Mouse (Mus musculus) limb, embryonic 13.5 days (tissue): Measurements from ENCODE around the gene Il12b. TPM values are rescaled to one million over a fixed set of nuclear protein-coding genes. Genes with fewer than 3 reads are reported as not detected.

Source experiments
- ATAC-seq: fragments of 200-750 bp; cut with Nextera tagmentation; 2 replicates; pipeline ENCODE4 v1.8.0; 2017; ENCODE audit warnings: low read depth, moderate number of reproducible peaks, moderate TSS enrichment; ENCODE audit not compliant: low FRiP score
- H3K27ac ChIP-seq: fragments of 300-500 bp; sonication (generic); 2 replicates; pipeline ENCODE4 v1.5.1; 2015; ENCODE audit warnings: inconsistent platforms, mild to moderate bottlenecking, moderate library complexity
- H3K27me3 ChIP-seq: fragments of 300-500 bp; sonication (generic); 2 replicates; pipeline ENCODE4 v1.6.1; 2015; ENCODE audit warnings: mild to moderate bottlenecking, inconsistent platforms
- H3K36me3 ChIP-seq: fragments of 300-500 bp; sonication (generic); 2 replicates; pipeline ENCODE4 v1.6.1; 2015; ENCODE audit warnings: inconsistent platforms, mild to moderate bottlenecking, moderate library complexity
- H3K4me1 ChIP-seq: fragments of 300-500 bp; sonication (generic); 2 replicates; pipeline ENCODE4 v1.6.1; 2015; ENCODE audit warnings: inconsistent platforms
- H3K4me2 ChIP-seq: fragments of 300-500 bp; sonication (generic); replicated peaks from 2 replicates; pipeline ENCODE4 v1.6.1; 2015; ENCODE audit warnings: inconsistent platforms, mild to moderate bottlenecking, moderate library complexity
- H3K4me3 ChIP-seq: fragments of 300-500 bp; sonication (generic); 2 replicates; pipeline ENCODE4 v1.5.1; 2015; ENCODE audit warnings: moderate library complexity, mild to moderate bottlenecking, inconsistent platforms
- H3K9ac ChIP-seq: fragments of 300-500 bp; sonication (generic); 2 replicates; pipeline ENCODE4 v1.6.1; 2015; ENCODE audit warnings: mild to moderate bottlenecking, inconsistent platforms
- H3K9me3 ChIP-seq: fragments of 300-500 bp; sonication (generic); 2 replicates; pipeline ENCODE4 v1.6.1; 2016; ENCODE audit warnings: inconsistent platforms
- WGBS: fragments of 180-500 bp; shearing (Covaris S2); methylation state at CpG from one replicate; pipeline ENCODE4 v1.1.7; 2015; 5-methylcytosine and 5-hydroxymethylcytosine counted together
- polyA plus RNA-seq: library from polyadenylated mRNA; unstranded; fragments of >200 nt; fragmentation: Nextera tagmentation; extraction: Ambion mirVana; gene quantifications from 2 replicates; pipeline ENCODE4 v1.2.1, GENCODE M21; 2015

Il12b gene
- polyA plus RNA-seq, 1 experiment from 2014 or later: 0.13 TPM

DNA sequence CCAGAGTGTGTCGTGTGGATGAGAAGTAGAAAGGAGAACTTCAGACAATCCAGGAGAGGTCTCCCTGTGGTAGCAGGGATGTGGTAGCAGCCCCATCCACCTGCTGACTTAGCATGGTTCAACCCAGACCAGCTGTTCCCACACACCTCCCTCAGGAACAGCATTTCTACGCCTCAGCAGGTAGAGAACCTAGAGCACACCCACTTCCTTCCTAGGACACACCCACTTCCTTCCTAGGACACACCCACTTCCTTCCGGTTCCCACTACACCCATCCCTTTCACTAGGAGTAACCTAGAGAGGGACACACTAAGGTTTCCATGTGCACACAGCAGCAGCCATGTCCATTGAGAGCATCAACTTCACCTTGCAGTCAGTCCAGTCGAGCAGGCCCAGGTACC lies 4.5 kb upstream of the Il12b start:
- Histone ChIP-seq H3K4me2 (no peak overlapping the region), H3K4me1 (peaks cover 10% of the 10 kb centered on the region; the same call in 1 of the 2 replicates), H3K4me3 (no peak overlapping the region), H3K9me3 (no peaks in the 10 kb centered on the region), H3K27me3 (peaks cover 8% of the 10 kb centered on the region), H3K36me3 (no peaks in the 10 kb centered on the region), H3K9ac (no peak overlapping the region), H3K27ac (no peak overlapping the region)
- 86% methylated on average over 4 of the region's 4 CpGs for WGBS
- no peak for ATAC-seq

DNA sequence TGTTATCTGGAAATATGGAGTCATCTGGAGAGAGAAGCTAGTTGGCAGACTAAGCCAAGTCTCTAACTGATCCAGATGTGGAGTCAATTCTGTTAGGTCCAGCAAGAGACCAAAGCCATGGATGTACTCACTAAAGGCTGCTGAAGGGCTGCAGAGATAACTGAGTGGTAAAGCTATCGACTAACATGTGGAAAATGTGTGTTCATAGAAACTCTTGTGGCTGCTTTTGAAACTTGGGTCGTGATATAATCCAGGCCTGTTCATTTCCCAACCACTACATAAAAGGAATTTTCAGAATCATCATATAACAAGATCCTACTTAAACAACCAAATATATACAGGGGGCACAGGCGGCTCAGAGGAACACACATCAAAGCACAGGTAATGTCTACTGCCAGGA lies 2.3 kb upstream of the Il12b start:
- H3K27me3 ChIP-seq: peaks cover 10% of the 10 kb centered on the region
- H3K27ac ChIP-seq: no peak overlapping the region
- H3K4me1 ChIP-seq: peaks cover 13% of the 10 kb centered on the region; the same call in 1 of the 2 replicates
- no peaks in the 10 kb centered on the region for H3K9me3 ChIP-seq
- no peak overlapping the region for H3K4me3 ChIP-seq
- no peak for ATAC-seq
- no peak overlapping the region for H3K4me2 ChIP-seq
- no peak overlapping the region for H3K9ac ChIP-seq
- WGBS: 70% methylated on average over 3 of the region's 3 CpGs
- no peaks in the 10 kb centered on the region for H3K36me3 ChIP-seq

DNA sequence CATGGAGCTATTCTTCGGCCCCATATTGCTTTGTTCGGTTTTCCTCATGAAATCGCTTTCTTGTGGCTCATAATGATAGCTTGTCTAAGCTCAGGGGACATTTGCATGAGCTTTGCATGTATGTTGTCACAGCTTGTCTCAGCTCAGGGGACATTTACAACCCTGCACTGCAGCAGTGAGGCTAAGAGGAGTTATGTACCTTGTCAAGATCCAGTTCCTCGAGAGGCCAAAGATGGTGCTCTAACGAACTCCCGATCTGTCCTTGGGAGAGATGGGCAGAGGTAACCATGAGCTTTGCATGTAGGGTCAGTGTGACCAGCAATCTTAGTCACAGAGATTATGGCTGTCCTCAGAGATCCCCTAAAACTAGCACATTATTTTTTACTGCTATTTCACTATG lies 1.5 kb upstream of the Il12b start:
- 72% methylated on average over 6 of the region's 6 CpGs for WGBS
- Histone ChIP-seq H3K4me3 (no peak overlapping the region), H3K4me1 (peaks cover 13% of the 10 kb centered on the region; the same call in 1 of the 2 replicates), H3K4me2 (peak overlapping the region; percentile 69), H3K9me3 (no peaks in the 10 kb centered on the region), H3K27ac (no peak overlapping the region), H3K9ac (no peak overlapping the region), H3K27me3 (peaks cover 10% of the 10 kb centered on the region), H3K36me3 (no peaks in the 10 kb centered on the region)
- no peak for ATAC-seq

DNA sequence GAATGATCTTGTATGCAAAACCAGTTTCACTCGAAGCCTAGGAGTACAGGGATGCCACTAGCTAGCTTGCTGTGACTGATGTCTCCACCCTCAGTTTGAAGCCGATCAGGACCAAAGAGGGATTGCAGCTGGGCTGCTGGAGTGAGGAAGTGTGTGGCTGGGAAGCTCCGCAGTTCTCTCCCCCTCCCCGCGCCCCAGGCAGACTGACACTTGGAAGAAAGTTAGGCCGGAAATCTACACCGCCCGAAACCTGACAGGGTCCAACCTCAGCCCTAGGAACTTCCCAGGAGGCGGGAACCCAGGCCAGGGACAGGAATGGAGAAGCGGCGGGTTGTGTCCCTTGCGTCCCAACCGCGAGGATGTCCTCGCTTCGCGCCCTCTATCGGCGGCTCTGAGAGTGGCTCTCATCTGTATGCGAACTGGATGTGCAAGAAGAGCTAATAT lies 1.1 kb upstream of the Il12b start:
- peaks cover 10% of the 10 kb centered on the region for H3K27me3 ChIP-seq
- ATAC-seq: peak; percentile 67; the same call in 1 of the 2 replicates
- WGBS: 2% methylated on average over 20 of the region's 20 CpGs

DNA sequence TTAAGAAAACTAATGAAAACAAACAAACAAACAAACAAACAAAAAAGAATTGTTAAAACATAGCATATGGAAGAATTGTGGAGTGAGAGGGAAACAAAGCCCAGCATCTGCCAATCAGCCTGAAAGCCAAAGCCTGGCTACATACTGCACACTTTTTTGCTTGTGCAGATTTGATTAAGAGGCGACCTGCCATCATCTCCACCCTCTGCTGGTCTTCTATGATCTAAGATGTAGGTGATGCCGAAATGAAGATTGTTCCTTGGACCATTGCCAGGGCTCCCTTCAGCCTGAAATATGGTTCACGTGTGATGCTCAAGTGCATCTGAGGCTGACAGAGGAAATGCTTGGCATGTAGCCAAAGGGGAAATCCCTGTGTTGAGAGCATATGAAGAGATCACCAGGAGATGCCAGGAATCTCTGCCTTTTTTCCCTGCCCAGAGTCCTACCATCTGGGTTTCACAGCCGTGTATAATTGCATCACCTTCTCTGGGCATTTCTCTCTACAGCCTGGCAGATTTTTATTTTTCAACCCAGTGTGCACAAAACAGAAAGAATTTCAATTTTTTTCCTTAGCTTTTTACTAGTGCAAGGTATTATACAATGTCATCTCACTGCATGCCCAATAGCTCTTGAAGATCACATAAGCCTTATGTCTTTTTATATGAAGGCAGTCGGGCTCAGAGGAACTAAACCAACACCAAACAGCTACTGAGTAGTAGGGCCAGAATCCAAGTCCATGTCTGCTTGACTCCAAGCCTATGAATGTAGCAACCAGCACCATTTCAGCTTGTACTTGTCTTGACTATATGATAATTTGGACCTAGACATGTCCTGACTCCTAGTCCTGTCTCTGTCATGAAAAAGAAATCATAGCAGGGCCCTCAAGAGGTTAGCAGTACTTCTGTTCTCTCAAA lies 2.0 kb downstream of the Il12b start:
- Histone ChIP-seq H3K27ac (no peak overlapping the region), H3K36me3 (no peaks in the 10 kb centered on the region), H3K27me3 (peaks cover 10% of the 10 kb centered on the region), H3K4me1 (peaks cover 13% of the 10 kb centered on the region; the same call in 1 of the 2 replicates), H3K4me2 (no peak overlapping the region), H3K9me3 (no peaks in the 10 kb centered on the region), H3K9ac (no peak overlapping the region), H3K4me3 (no peak overlapping the region)
- ATAC-seq: no peak
- WGBS: 60% methylated on average over 5 of the region's 5 CpGs

More for the DNA sequence above, 1.1 kb upstream of the Il12b start:
- Histone ChIP-seq H3K4me1 (peaks cover 13% of the 10 kb centered on the region; the same call in 1 of the 2 replicates), H3K4me3 (peak overlapping the region; percentile 43), H3K4me2 (peak overlapping the region; percentile 69), H3K27ac (no peak overlapping the region), H3K9ac (peak overlapping the region; percentile 63; the same call in 1 of the 2 replicates), H3K9me3 (no peaks in the 10 kb centered on the region), H3K36me3 (no peaks in the 10 kb centered on the region)

DNA sequence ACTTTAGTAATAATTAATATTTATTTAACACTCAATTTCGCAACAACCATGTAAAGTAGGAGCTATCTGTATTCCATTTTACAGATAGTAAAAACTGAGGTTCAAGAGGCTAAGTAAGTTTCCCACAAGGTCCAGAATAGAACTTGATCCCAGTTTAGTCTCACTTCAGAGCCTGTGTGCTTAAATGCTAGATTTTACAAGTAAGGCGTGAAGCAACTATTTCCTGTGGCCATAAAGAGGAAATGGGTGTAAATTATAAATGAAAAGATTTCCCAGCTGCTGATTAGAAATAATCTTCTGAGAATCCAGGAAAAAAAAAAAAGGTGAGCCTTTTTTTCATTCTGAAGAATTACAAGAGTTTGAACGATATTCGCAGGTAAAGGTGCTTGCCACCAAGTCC lies 5.2 kb downstream of the Il12b start:
- 80% methylated on average over 4 of the region's 4 CpGs for WGBS
- H3K4me3 ChIP-seq: no peak overlapping the region
- H3K27me3 ChIP-seq: peaks cover 5% of the 10 kb centered on the region
- H3K9me3 ChIP-seq: no peaks in the 10 kb centered on the region
- no peak overlapping the region for H3K27ac ChIP-seq
- H3K36me3 ChIP-seq: no peaks in the 10 kb centered on the region
- no peak overlapping the region for H3K9ac ChIP-seq
- peaks cover 12% of the 10 kb centered on the region; the same call in 1 of the 2 replicates for H3K4me1 ChIP-seq
- H3K4me2 ChIP-seq: no peak overlapping the region
- ATAC-seq: no peak

DNA sequence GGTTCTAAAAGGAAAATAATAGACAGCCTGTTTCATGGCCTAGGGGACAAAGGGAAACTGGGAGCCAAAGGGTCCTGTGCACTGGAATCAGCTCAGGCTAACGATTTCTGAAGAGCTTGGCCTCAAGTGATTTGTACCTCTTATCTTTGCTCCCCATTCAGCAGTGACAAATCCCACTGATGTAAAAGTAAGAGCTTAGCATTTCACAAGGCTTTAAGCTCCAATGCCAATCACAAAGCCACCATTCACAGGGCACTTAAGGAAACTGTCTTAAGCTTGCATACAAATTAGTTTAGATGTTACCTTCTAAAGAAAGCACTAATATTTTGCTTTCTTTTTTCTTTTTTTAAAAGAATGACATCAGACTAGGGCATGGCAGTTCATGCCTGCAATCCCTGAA lies 6.1 kb downstream of the Il12b start:
- WGBS: 12% methylated on average over 1 of the region's 1 CpGs
- no peak overlapping the region for H3K4me2 ChIP-seq
- ATAC-seq: no peak
- H3K36me3 ChIP-seq: no peaks in the 10 kb centered on the region
- no peak overlapping the region for H3K9ac ChIP-seq
- peaks cover 12% of the 10 kb centered on the region; the same call in 1 of the 2 replicates for H3K4me1 ChIP-seq
- no peak overlapping the region for H3K27ac ChIP-seq
- H3K9me3 ChIP-seq: no peaks in the 10 kb centered on the region
- H3K27me3 ChIP-seq: 0 out of 2 replicates have a peak, but pooled peaks cover 7% of the 10 kb centered on the region
- no peak overlapping the region for H3K4me3 ChIP-seq

DNA sequence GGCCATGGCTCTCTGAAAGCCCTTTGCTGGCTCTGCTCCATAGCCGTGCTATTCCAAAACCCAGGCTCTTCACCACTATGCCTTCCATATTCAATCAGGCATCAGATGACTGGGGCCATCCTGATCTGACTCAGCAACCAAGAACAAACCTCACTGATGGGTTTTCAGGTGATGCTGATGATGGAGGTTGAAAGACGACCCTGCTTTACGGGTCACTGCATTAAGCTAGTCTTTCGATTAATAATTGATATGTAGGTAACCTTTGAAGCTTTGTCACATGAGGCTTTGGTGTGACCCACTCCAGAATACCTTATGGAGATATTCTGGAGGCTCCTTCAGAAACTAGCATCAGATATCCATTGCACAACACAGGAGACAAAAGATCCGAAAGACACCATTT lies 6.6 kb downstream of the Il12b start:
- no peaks in the 10 kb centered on the region for H3K9me3 ChIP-seq
- no peak for ATAC-seq
- no peak overlapping the region for H3K9ac ChIP-seq
- no peaks in the 10 kb centered on the region for H3K36me3 ChIP-seq
- H3K27ac ChIP-seq: no peak overlapping the region
- 0 out of 2 replicates have a peak, but pooled peaks cover 5% of the 10 kb centered on the region for H3K27me3 ChIP-seq
- peaks cover 12% of the 10 kb centered on the region; the same call in 1 of the 2 replicates for H3K4me1 ChIP-seq
- H3K4me3 ChIP-seq: no peak overlapping the region
- no peak overlapping the region for H3K4me2 ChIP-seq
- WGBS: 72% methylated on average over 5 of the region's 5 CpGs

DNA sequence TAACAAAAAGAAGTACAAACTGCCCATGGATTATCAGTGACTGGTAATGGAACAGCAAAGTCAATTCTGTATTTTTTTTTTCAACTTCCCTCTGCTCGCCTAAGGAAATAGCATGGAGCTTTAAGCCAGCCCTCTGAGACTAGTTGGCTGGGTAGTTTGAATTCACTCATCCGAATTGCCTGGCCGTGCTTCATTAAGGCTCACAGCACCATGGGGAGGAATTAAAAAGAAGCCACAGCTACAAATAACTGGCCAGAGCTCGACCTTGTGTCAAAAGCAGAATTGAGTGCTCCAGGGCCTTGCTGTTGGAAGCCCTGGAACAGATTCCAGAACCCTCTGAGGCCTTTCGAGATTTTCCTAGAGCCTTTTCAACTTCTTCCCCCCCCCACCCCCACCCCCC lies 8.8 kb downstream of the Il12b start:
- H3K4me1 ChIP-seq: peaks cover 8% of the 10 kb centered on the region; the same call in 1 of the 2 replicates
- no peak overlapping the region for H3K9ac ChIP-seq
- no peak overlapping the region for H3K4me2 ChIP-seq
- H3K36me3 ChIP-seq: no peaks in the 10 kb centered on the region
- 26% methylated on average over 5 of the region's 5 CpGs for WGBS
- 0 out of 2 replicates have a peak, but pooled peaks cover 5% of the 10 kb centered on the region for H3K27me3 ChIP-seq
- no peak overlapping the region for H3K27ac ChIP-seq
- no peak for ATAC-seq
- no peak overlapping the region for H3K4me3 ChIP-seq
- no peaks in the 10 kb centered on the region for H3K9me3 ChIP-seq

DNA sequence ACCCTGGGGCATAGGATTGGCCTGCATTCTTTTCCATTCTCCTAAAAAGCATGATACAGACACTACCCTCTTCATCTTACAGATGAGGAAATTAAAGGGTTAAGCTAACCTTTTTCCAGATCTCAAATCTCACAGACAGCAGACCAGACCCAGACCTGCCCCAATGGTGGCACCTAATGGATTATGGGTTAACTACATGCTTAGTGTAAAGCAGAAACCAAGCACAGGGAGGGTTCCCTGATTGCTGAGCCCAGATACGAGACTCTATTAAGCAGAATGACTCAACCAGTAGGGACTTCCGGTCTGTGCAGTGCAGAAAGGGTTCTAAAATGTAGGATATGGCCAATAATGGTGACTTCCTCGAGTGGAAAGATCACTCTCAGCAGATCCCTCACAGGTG lies 10.6 kb downstream of the Il12b start:
- H3K27ac ChIP-seq: no peak overlapping the region

DNA sequence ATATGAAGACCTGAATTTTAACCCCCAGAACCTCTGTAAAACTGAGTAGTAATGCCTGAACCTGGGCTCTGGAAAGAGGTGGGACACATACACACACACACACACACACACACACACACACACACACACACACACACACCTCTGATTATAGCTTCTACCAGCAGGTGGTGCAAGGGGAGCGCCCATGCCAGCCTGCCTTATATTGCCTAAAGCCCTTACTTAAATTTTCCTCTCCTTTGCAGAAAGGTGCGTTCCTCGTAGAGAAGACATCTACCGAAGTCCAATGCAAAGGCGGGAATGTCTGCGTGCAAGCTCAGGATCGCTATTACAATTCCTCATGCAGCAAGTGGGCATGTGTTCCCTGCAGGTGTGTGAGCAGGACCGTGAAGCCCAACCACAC lies 12.4 kb downstream of the Il12b start:
- WGBS: 71% methylated on average over 8 of the region's 8 CpGs
- ATAC-seq: no peak

More for the DNA sequence above, 10.6 kb downstream of the Il12b start:
- WGBS: 45% methylated on average over 3 of the region's 3 CpGs
- Histone ChIP-seq H3K27me3 (0 out of 2 replicates have a peak, but pooled peaks cover 5% of the 10 kb centered on the region), H3K4me3 (no peak overlapping the region), H3K9ac (no peak overlapping the region), H3K4me1 (peaks cover 8% of the 10 kb centered on the region; the same call in 1 of the 2 replicates), H3K36me3 (no peaks in the 10 kb centered on the region), H3K9me3 (no peaks in the 10 kb centered on the region), H3K4me2 (no peak overlapping the region)
- no peak for ATAC-seq

DNA sequence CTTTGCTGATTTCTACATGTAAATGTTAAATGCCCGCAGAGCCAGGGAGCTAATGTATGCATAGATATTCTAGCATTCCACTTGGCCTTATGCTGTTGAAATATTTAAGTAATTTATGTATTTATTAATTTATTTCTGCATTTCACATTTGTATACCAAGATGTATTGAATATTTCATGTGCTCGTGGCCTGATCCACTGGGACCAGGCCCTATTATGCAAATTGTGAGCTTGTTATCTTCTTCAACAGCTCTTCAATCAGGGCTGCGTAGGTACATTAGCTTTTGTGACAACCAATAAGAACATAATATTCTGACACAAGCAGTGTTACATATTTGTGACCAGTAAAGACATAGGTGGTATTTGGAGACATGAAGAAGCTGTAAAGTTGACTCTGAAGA lies 13.5 kb downstream of the Il12b start:
- no peak for ATAC-seq
- peaks cover 8% of the 10 kb centered on the region; the same call in 1 of the 2 replicates for H3K4me1 ChIP-seq
- 87% methylated on average over 3 of the region's 3 CpGs for WGBS

More for the DNA sequence above, 12.4 kb downstream of the Il12b start:
- Histone ChIP-seq H3K9me3 (no peaks in the 10 kb centered on the region), H3K4me1 (peaks cover 8% of the 10 kb centered on the region; the same call in 1 of the 2 replicates), H3K4me3 (no peak overlapping the region), H3K36me3 (no peaks in the 10 kb centered on the region), H3K9ac (no peak overlapping the region), H3K27me3 (peaks cover 8% of the 10 kb centered on the region; the same call in 1 of the 2 replicates), H3K4me2 (no peak overlapping the region), H3K27ac (no peak overlapping the region)

More for the DNA sequence above, 13.5 kb downstream of the Il12b start:
- Histone ChIP-seq H3K4me2 (no peak overlapping the region), H3K27me3 (peaks cover 12% of the 10 kb centered on the region; the same call in 1 of the 2 replicates), H3K9ac (no peak overlapping the region), H3K27ac (no peak overlapping the region), H3K4me3 (no peak overlapping the region), H3K9me3 (no peaks in the 10 kb centered on the region), H3K36me3 (no peaks in the 10 kb centered on the region)
